Mouse (Mus musculus) kidney, adult 11 months (tissue): ENCODE data around the gene Tcl1b2.
"Not testable (repeated sequence)": the region's sequence is repeated elsewhere in the genome, so short reads cannot be mapped to it uniquely, and the experiment has no call there.

ENCODE experiments used
- DNase-seq: peaks from one replicate; pipeline ENCODE4 v3.0.0; 2022

The Tcl1b2 gene

DNA sequence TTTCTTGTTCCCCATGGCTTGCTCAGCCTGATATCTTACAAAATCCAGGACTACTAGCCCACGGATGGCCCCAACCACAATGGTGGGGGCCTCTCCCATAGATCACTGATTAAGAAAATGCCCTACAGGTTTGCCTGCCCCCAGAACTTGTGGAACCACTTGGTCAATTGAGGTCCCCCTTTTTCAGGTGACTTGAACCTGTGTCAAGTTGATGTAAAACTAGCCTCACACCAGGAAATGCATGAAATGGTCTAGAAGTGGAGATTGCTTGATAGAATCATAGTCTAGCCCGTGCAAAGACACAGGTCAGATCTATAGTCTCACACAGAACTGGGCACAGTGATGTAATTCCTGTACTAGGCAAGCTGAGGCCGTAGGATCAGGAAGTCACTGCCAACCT is at the start of gene Tcl1b2:
Gene Tcl1b2 (plus strand): TSS at position 301 of the 400 bp plus-strand sequence.
- no peak for DNase-seq

DNA sequence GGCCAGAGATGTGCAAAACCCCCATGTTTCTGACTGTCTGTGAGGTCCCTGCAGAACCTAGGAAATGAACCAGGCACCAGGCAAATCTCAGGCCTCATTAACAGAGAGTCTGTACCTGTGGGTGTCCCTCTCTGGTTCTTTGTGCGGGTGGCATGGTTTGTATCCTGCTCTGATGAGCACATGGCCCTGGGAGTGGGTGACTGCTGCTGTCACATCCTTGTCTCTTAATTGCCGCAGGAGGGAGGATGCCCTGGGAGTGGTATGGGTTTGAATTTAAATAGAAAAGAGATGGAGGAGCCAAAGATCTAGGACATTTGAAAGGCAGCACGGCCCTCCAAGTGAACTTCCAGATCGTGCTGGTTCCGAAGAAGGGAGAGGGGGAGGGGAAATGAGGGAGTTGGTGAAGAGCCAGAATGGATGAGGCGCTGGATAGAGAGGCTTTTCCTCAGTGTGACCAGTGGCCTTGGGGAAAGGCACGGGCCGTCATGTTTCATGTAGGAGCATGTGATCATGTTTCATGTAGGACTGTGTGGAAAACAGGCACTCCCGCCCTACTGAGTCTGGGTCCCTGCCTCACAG is 46.3 kb upstream of the Tcl1b2 start:
- no peak for DNase-seq

DNA sequence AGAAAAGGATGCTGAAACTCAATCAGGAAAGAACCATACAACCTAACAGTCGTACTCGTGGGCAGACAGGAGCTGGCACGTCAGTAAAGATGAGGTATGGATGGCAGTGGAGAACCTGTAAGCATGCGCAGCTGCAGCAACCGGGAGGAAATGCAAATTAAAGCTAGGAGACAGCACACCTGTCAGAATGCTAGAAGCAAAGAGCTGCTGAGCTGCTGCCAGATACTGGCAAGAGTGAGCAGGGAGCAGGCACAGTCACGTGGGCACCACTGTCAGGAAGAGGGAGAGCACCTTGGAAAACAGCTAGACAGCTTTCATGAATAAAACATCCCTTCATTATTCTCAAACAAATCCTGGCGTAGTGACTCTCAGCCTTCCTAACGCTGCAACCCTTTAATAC is 42.9 kb upstream of the Tcl1b2 start:
- no peak for DNase-seq

DNA sequence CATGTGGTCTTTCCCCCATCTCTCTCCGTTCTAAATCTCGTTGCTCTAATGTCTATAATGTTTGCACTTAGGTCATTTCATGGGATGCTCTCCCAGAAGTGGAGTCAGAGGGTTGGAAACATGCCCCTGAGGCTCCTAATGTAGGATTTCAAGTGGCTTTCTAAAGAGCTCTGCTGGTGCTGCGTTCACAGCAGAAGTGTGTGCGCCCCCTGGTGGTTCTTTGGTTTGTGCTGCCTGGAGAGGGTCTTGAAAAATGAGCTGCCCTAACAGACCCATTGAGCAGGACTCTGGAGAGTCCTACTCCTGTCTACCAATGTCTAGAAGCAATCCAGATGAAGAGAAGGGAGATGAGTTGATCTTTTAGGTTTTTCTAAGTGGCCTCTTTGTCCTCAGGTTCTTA is 41.8 kb upstream of the Tcl1b2 start:
- peak; percentile 30 for DNase-seq

DNA sequence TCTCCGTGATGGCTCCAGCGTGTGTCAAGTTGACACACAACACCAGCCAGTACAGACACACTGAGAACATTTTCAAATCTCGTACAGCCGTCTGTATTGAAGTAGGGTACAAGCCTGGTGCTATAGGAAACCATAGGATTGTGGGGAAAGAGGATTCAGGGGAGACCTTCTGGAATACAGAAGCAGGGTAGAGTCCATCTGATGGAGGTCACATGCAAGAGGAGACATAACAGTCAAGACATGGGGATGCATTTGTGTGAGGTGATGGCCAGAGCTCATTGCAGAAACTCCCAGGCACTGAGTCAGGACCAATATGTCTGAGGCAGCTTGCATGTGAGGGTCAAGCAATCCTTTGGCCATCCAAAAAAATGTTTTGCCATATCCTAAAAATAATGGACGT is 40.5 kb upstream of the Tcl1b2 start:
- DNase-seq: no peak

DNA sequence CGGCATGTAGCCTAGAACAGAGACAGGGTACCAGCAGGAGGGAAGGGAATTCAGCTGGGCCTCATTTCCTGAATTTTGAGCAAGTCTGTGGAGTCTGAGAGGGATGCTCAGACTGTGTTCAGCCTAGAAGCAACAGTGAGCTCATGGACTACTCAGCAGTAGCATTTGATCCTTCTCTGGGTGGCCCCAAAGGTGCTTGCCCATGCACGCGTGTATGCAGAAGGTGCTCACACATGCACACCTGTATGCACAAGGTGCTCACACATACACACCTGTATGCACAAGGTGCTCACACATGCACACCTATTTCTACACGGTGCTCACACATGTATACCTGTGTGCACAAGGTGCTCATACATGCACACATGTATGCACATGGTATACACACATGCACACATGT is 37.0 kb upstream of the Tcl1b2 start:
- DNase-seq: no peak

DNA sequence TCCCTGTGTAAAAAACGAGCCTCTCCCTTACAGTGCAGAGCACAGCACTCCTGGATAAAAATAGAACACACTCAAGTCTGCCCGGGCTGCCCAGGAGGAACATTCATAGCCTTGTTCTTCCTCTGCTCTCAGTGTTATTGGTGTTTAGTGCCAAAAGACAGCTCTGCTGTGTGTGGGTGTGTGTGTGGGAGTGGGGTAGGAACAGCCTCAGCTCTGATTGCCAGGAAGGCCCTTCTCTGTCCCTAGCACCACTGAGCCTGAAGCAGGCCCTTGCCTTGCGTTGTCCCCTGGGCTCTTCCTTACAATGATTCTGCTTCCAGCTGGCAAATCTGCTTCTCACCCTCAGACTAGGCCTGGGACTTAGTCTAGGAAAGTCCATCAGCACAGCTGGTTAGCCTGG is 36.4 kb upstream of the Tcl1b2 start:
- DNase-seq: no peak

DNA sequence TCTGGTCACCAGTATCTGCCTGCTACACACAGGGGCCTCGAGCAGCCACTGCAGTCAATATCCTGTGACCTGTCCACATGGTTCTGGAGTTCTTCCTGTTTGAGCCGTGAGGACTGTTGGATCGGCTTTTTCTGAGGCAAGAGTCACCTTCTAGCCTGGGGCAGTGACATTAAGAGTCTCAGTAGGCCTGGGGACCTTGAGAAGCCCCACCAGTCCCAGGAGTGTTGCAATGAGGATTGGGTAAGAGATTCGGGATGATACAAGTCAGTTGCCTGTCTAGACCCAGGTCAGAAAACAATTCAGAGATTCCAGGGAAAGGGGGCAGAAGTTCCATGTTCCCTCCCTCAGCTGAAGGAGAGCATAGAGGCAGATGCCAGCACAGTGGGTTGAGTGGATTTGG is 36.0 kb upstream of the Tcl1b2 start:
- DNase-seq: no peak

DNA sequence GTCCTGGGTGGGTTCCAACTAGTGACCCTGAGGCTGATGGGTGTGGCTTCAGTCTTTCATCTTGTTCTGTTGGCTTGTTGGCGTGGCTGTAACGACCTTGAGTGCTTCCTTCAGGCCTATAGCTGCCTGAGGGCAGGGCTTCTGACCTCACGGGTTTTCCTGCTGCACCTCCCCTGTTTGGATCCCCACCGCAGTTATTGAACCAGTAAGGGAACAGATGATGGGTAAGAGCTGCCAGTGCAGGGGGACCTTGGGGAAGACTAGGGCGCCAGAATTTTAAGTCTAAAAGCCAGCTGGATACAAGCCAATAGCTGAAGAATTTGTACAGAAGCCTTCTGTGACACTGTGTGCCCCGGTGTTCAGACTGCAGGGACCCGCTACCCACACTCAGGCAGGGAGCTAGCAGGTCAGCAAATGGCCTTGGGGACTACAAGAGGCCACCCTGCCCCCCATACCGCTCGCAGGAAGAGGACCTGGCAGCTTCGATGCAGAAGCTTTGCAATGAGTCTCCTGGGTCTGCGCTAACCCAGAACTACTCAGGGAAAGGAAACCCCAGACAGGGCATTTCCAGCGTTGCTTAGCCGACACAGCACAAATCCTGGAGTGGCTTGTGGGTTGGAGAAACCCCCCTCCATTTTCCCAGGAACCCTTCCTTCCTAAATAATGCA is 33.4 kb upstream of the Tcl1b2 start:
- no peak for DNase-seq

DNA sequence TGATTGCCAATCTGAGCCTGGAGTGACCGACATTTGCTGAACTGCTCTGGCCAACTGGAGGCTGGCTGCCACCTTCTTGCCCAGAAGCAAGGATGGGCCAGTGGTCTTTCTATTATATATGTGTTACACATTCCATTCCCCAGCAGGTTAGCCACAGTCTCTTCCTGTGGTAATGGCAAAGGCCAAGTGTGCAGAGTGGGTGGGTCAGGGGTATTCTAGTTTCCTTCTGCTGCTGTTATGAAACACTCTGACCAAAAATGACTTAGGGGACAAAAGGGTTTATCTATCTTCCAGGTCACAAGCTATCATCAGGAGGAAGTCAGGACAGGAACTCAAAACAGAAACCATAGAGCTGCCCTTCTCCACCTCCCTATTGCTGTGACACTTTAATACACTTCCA is 29.2 kb upstream of the Tcl1b2 start:
- no peak for DNase-seq

DNA sequence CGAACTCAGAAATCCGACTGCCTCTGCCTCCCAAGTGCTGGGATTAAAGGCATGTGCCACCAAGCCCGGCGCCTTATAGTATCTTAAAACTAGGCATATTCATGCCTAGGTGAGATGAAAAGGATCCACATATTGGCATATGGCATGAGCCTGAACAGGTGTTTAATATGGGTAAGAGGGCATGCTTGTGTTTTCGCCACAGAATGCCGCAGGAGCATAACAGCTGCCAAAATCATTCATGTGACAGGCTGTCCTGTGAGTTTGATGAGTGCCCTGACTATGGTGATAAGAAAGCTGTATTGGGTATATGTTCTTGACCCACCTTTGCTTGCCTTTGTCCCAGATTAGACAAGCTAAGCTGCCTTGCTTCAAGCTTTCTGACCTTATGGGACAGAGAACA is 20.5 kb upstream of the Tcl1b2 start:
- no peak for DNase-seq

DNA sequence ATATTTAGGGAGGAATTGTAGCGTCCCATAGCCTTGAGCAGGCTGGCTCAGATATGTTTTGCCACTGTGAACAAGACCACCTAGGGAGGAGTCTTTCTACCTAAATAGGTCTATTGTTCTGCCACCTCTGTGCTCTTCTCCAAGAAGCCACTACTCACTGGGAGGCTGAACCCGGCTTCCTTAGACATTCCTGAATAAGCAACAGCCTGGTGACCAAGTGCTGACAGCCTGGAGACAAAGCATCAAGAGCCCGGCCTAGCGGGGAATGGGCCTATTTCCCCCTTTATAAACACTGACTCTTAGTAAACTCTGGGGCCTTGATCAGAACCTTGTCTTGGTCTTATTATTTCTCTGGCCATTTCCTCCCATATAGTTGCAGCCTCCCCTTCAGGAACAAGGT is 19.3 kb upstream of the Tcl1b2 start:
- DNase-seq: no peak

DNA sequence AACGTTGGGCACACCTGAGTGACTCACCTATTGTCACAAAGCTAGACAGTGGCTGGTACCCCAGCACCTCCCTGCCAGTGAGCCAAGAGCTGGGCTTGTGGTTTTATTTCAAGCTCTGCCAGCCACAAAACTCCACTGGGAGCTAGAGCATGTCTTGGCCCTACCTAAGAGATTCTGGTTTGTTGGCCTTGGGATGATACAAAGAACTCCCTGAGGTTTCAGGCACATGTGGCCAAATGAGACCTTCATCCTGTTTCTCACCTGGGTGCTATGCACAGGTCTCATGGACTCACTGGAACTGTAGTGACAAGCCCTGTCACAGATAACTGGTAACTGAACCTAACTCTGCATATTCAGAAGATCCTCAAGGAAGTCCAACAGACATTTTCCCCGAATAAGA is 18.2 kb upstream of the Tcl1b2 start:
- no peak for DNase-seq

DNA sequence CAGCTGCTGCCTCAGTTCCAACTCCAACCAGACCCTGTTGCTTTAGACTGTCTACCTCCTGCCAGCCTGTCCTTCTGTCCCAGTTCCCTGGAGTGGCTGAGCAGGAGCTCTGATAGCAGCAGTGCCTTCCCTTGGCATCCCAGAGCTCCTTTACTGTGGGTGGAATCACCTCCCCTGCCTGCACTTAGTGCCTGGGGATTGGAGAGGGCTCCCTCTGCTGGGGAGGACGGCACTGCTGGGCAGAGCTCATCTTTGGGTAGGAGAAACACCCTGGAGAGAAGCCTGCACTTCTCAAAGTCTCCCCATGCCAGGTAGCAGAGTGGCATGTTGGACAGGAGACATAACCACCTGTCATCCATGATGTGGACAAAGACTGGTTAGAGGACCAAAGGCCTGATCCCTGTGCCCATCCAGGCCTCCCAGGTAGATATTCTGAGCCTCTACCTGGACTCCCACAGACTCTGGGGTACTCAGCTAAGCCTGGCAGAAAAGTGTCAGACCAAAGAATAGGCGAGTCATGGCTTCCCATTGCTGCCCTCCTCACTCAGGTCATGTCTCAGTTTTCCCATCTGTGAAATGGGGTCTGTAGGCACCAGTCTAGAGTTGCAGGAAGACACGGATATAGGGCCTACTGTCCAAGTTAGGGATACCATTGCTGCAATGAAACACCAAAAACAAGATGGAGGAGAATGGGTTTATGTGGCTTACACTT is 16.2 kb upstream of the Tcl1b2 start:
- DNase-seq: not testable (repeated sequence)

DNA sequence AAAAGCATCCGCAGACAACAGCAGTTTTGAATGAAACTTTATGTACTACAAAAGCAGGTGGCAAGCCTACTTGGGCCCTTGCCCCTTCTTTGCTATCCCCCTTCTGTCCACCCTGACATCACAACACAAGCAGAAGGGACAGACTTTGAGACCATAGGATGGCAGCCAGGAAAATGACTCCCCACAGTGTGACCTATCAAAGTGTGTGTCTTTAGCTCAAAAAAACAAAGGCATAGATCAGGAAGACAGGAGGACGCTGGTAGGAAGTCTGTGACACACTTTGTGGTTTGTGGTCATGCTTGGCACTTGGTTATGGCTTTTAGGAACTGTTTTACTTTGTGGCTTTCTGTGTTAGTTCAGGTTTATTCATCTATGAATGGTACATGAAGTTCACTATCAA is 11.6 kb upstream of the Tcl1b2 start:
- not testable (repeated sequence) for DNase-seq

DNA sequence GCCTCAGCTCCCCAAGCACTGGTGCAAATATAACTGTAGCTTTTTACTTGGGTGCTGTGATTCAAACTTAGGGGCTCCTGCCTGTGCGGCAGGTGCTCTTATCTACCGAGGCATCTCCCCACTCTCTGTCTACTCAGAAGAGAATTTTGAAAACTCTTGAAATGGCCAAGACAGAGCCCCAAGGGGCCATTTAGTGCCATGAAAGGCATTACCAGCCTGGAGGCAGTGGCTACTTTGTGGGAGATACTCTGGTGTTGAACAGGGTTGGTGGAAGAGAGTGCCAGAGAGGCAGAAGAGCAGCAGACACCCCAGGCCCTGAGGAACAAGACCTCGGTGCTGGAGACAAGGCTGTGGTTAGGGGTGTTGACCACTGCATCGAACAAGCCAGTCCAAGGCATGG is 11.0 kb upstream of the Tcl1b2 start:
- DNase-seq: not testable (repeated sequence)

DNA sequence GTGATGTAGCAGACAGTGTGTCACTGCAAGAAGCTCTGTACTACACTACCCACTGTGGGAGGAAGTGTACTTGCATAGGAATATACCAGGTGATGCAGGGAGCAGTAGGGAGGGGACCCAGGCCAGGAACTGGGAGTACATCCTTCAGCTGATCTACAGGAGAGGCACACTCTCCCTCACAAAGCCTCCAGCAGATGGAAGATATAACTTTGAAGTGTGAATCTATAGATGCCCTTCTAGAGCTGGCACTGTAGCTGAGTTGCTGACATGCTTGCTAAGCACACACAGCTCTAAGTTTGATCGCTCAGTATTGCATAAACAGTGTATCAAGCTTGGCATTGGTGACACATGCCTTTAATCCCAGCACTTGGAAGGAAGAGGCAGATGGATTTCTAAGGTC is 8.1 kb upstream of the Tcl1b2 start:
- DNase-seq: not testable (repeated sequence)

DNA sequence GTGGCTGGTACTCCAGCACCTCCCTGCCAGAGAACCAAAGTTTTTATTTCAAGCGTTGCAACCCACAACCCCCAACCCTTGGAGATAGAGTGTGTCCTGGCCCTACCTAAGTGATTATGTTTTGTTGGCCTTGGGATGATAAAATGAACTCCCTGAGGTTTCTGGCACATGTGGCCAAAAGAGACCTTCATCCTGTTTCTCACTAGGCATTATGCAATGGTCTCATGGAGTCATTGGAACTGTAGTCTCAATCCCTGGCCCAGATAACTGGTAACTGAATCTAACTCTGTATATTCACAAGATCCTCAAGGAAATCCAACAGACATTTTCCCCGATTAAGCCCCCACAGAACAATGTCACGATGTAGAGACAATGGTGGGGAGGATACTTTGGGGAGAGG is 2.7 kb upstream of the Tcl1b2 start:
- DNase-seq: no peak

DNA sequence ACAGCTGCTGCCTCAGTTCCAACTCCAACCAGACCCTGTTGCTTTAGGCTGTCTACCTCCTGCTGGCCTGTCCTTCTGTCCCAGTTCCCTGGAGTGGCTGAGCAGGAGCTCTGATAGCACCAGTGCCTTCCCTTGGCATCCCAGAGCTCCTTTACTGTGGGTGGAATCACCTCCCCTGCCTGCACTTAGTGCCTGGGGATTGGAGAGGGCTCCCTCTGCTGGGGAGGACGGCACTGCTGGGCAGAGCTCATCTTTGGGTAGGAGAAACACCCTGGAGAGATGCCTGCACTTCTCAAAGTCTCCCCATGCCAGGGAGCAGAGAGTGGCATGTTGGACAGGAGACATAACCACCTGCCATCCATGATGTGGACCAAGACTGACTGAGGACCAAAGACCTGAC is 886 bp upstream of the Tcl1b2 start:
- not testable (repeated sequence) for DNase-seq

DNA sequence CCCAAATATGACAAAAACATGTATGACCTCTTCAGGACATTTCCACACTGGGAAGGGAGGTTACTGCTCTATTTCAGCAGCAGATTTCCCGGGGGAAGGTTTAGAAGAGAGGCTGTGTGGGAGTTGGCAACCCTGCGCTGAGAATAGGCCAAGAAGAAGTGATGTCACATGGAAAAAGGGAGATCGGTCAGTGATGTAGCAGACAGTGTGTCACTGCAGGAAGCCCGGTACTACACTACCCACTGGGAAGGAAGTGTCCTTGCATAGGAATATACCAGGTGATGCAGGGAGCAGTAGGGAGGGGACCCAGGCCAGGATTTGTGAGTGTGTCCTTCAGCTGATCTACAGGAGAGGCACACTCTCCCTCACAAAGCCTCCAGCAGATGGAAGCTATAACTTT is 9.5 kb downstream of the Tcl1b2 start:
- not testable (repeated sequence) for DNase-seq

DNA sequence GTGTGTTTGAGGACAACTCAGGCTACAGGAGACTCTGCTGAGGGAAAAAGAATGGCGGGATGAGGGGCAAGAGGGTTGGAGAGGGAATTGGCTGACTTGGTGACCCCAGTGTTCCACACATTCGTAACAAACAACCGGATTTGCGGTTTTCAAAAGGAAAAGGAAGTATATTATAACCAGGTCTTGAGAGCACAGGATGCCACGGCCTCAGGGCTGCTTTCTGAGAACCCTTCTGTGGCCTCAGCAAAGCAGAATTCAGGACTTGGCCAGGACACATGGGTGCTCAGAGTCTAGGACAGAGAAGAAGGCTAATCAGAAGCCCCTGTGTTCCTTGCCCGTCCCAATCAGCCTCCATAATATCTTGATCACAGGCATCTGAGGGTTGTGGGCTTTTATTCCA is 13.0 kb downstream of the Tcl1b2 start:
- DNase-seq: no peak

DNA sequence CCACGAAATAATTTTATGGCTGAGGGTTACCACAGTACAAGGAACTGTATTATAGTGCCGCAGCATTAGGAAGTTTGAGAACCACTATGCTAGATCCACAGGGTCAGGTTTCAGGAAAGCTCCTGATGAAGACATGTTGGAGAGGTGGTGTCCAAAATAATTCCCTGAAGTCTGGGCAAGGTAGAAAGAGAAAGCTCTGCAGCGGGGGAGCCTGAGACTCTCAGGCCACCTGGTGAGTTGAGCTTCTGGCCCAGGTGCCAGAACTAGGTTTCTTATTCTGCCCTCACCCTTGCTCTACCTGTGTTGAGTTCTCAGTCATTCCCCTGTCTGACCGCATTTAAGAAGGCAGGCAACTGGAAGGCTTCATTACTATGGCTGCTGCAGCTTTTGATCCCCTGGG is 13.6 kb downstream of the Tcl1b2 start, which contains the start of gene Tcl1b1:
Gene Tcl1b1 (plus strand): TSS at position 301 of the 400 bp plus-strand sequence.
- no peak for DNase-seq

DNA sequence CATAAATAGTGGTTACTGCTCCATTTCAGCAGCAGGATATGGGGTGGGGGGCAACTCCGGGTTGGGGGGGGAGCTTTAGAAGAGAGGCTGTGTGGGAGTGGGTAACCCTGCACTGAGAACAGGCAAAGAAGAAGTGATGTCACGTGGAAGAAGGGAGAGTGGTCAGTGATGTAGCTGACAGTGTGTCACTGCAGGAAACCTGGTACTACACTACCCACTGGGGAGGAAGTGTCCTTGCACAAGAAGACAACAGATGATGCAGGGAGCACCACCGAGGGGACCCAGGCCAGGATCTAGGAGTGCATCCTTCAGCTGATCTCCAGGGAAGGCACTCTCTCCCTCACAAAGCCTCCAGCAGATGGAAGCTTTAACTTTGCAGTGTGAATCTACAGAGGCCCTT is 20.9 kb downstream of the Tcl1b2 start:
- DNase-seq: no peak

DNA sequence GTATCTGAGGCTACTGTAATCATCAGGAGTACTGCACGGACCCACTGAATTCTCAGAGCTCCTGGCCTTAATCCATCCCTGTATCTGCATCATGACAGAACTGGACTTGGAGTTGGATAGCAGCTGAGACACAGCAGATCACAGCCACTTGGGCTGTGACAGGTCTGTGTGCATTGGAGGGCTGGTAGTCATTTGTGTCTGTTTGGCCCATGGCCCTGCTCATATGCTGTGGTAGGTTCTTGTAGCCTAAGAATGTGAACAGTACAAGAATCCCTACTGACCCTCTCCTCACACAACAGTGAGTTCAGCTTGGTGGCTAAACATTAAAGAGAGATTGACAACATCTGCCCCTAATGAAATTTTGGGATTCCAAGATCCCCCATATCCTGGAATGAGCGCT is 27.6 kb downstream of the Tcl1b2 start:
- no peak for DNase-seq
